Mouse (Mus musculus) CH12.LX (cell line): Measurements from ENCODE around the gene Rptor. TPM values are rescaled to one million over a fixed set of nuclear protein-coding genes. Genes with fewer than 3 reads are reported as not detected.

Experiments
- DNase-seq: peaks from one replicate; pipeline ENCODE4 v3.0.0-alpha.2; 2013; ENCODE audit errors: extremely low read depth
- H3K27ac ChIP-seq: 2 replicates; pipeline ENCODE4 v1.5.1; 2012; ENCODE audit warnings: low read depth, mild to moderate bottlenecking, control low read depth, moderate library complexity; ENCODE audit not compliant: insufficient read depth
- H3K27me3 ChIP-seq: replicated peaks from 2 replicates; pipeline ENCODE3; 2012; ENCODE audit warnings: inconsistent platforms
- H3K36me3 ChIP-seq, 2 experiments: replicated peaks in 1 of 2; 2 replicates each; pipeline versions ENCODE3 to v1.6.1; 2012; ENCODE audit warnings: inconsistent platforms in 1 of 2, low read length in 1 of 2, mild to moderate bottlenecking in 1 of 2, mixed read lengths in 1 of 2, moderate library complexity in 1 of 2; ENCODE audit not compliant: control insufficient read depth in 1 of 2, insufficient read depth in 1 of 2
- H3K4me1 ChIP-seq, 2 experiments: 2 replicates each; pipeline ENCODE4 v1.6.1; 2012; ENCODE audit warnings: inconsistent platforms in 1 of 2, moderate library complexity in 1 of 2; ENCODE audit not compliant: insufficient read depth in 2 of 2, control insufficient read depth in 1 of 2
- H3K4me2 ChIP-seq: 2 replicates; pipeline ENCODE4 v1.6.1; 2012; ENCODE audit warnings: low read depth, mild to moderate bottlenecking, control low read depth; ENCODE audit not compliant: poor library complexity, insufficient read depth, severe bottlenecking
- H3K4me3 ChIP-seq, 3 experiments: fragments of 150-350 bp in 1 of 3; sonication (generic) in 1 of 3; replicated peaks in 1 of 3; 2 replicates each; pipeline versions ENCODE3 to v1.5.1; 2011 to 2012; ENCODE audit warnings: low read depth in 2 of 3, low read length in 2 of 3, mild to moderate bottlenecking in 2 of 3, moderate library complexity in 2 of 3, control low read depth in 1 of 3, improper control_type of control experiment in 1 of 3, inconsistent platforms in 1 of 3, mixed read lengths in 1 of 3; ENCODE audit not compliant: poor library complexity in 1 of 3
- H3K79me2 ChIP-seq: replicated peaks from 2 replicates; pipeline ENCODE4 v1.6.1; 2012; ENCODE audit warnings: mild to moderate bottlenecking, moderate library complexity; ENCODE audit not compliant: control insufficient read depth, poor library complexity, insufficient read depth, severe bottlenecking; ENCODE audit errors: extremely low read depth
- H3K9ac ChIP-seq: 2 replicates; pipeline ENCODE4 v1.6.1; 2012; ENCODE audit warnings: low read depth, mild to moderate bottlenecking, control low read depth, moderate library complexity; ENCODE audit not compliant: insufficient read depth
- H3K9me3 ChIP-seq: replicated peaks from 2 replicates; pipeline ENCODE3; 2012; ENCODE audit warnings: low read length, inconsistent platforms, mixed read lengths
- BHLHE40 ChIP-seq: IDR thresholded peaks from 2 replicates; pipeline ENCODE4 v1.6.1; 2011; ENCODE audit warnings: mild to moderate bottlenecking, low read depth, low read length, improper control_type of control experiment
- CHD1 ChIP-seq: IDR thresholded peaks from 2 replicates; pipeline ENCODE4 v1.6.1; 2012; ENCODE audit warnings: low read depth, low read length, improper control_type of control experiment, inconsistent platforms
- CHD2 ChIP-seq: IDR thresholded peaks from 2 replicates; pipeline ENCODE4 v1.6.1; 2011; ENCODE audit warnings: low read length, improper control_type of control experiment
- CTCF ChIP-seq, 2 experiments: IDR thresholded peaks in 1 of 2; conservative IDR thresholded peaks in 1 of 2; 2 replicates each; pipeline ENCODE4 v1.5.1; 2011 to 2012; ENCODE audit warnings: low read depth in 2 of 2, low read length in 2 of 2, improper control_type of control experiment in 1 of 2, inconsistent platforms in 1 of 2, mild to moderate bottlenecking in 1 of 2, moderate library complexity in 1 of 2
- E2F4 ChIP-seq: IDR thresholded peaks from 2 replicates; pipeline ENCODE4 v1.6.1; 2011; ENCODE audit warnings: low read depth, low read length, improper control_type of control experiment; ENCODE audit not compliant: insufficient replicate concordance
- ELF1 ChIP-seq: IDR thresholded peaks from 2 replicates; pipeline ENCODE4 v1.6.1; 2014; ENCODE audit warnings: low read depth, mild to moderate bottlenecking, inconsistent platforms, low read length, improper control_type of control experiment
- EP300 ChIP-seq: IDR thresholded peaks from 2 replicates; pipeline ENCODE4 v1.6.1; 2011; ENCODE audit warnings: low read length, improper control_type of control experiment
- ETS1 ChIP-seq: conservative IDR thresholded peaks from 2 replicates; pipeline ENCODE4 v1.6.1; 2012; ENCODE audit warnings: low read depth, mild to moderate bottlenecking, inconsistent platforms, low read length, improper control_type of control experiment, moderate library complexity
- HCFC1 ChIP-seq: IDR thresholded peaks from 2 replicates; pipeline ENCODE4 v1.6.1; 2012; ENCODE audit warnings: low read depth, mild to moderate bottlenecking, inconsistent platforms, low read length, improper control_type of control experiment
- IRF4 ChIP-seq: IDR thresholded peaks from 2 replicates; pipeline ENCODE4 v1.6.1; 2014; ENCODE audit warnings: low read depth, mild to moderate bottlenecking, inconsistent platforms, low read length, improper control_type of control experiment
- JUN ChIP-seq: IDR thresholded peaks from 2 replicates; pipeline ENCODE4 v1.6.1; 2011; ENCODE audit warnings: low read depth, mild to moderate bottlenecking, low read length, improper control_type of control experiment, moderate library complexity; ENCODE audit not compliant: insufficient read depth
- JUND ChIP-seq: conservative IDR thresholded peaks from 2 replicates; pipeline ENCODE4 v1.6.1; 2011; ENCODE audit warnings: low read depth, low read length, improper control_type of control experiment
- KAT2A ChIP-seq: IDR thresholded peaks from 2 replicates; pipeline ENCODE4 v1.6.1; 2012; ENCODE audit warnings: low read length, improper control_type of control experiment, inconsistent platforms; ENCODE audit not compliant: insufficient replicate concordance
- MAFK ChIP-seq: IDR thresholded peaks from 2 replicates; pipeline ENCODE4 v1.6.1; 2011; ENCODE audit warnings: low read length, improper control_type of control experiment; ENCODE audit not compliant: insufficient replicate concordance
- MAX ChIP-seq: IDR thresholded peaks from 2 replicates; pipeline ENCODE4 v1.6.1; 2011; ENCODE audit warnings: low read length, improper control_type of control experiment
- MAZ ChIP-seq: IDR thresholded peaks from 2 replicates; pipeline ENCODE4 v1.6.1; 2012; ENCODE audit warnings: low read depth, mild to moderate bottlenecking, inconsistent platforms, low read length, improper control_type of control experiment, moderate library complexity
- NELFE ChIP-seq: IDR thresholded peaks from 2 replicates; pipeline ENCODE4 v1.6.1; 2011; ENCODE audit warnings: low read depth, low read length, improper control_type of control experiment
- RAD21 ChIP-seq: IDR thresholded peaks from 2 replicates; pipeline ENCODE4 v1.6.1; 2011; ENCODE audit warnings: low read depth, mild to moderate bottlenecking, low read length, improper control_type of control experiment, moderate library complexity
- RCOR1 ChIP-seq: conservative IDR thresholded peaks from 2 replicates; pipeline ENCODE4 v1.6.1; 2012; ENCODE audit warnings: low read depth, mild to moderate bottlenecking, inconsistent platforms, low read length, improper control_type of control experiment
- TBP ChIP-seq: conservative IDR thresholded peaks from 2 replicates; pipeline ENCODE4 v1.6.1; 2011; ENCODE audit warnings: low read depth, low read length, improper control_type of control experiment
- TCF12 ChIP-seq: IDR thresholded peaks from 2 replicates; pipeline ENCODE4 v1.6.1; 2014; ENCODE audit warnings: low read depth, mild to moderate bottlenecking, inconsistent platforms, low read length, improper control_type of control experiment
- UBTF ChIP-seq: IDR thresholded peaks from 2 replicates; pipeline ENCODE4 v1.6.1; 2012; ENCODE audit warnings: low read depth, mild to moderate bottlenecking, inconsistent platforms, low read length, improper control_type of control experiment, moderate library complexity
- USF1 ChIP-seq: IDR thresholded peaks from 2 replicates; pipeline ENCODE4 v1.6.1; 2014; ENCODE audit warnings: low read depth, mild to moderate bottlenecking, inconsistent platforms, low read length, improper control_type of control experiment
- USF2 ChIP-seq: conservative IDR thresholded peaks from 2 replicates; pipeline ENCODE4 v1.6.1; 2011; ENCODE audit warnings: low read depth, low read length, improper control_type of control experiment
- ZKSCAN1 ChIP-seq: IDR thresholded peaks from 2 replicates; pipeline ENCODE4 v1.6.1; 2012; ENCODE audit warnings: low read depth, inconsistent platforms, low read length, improper control_type of control experiment, borderline replicate concordance
- ZNF384 ChIP-seq: IDR thresholded peaks from 2 replicates; pipeline ENCODE4 v1.6.1; 2012; ENCODE audit warnings: low read depth, low read length, improper control_type of control experiment, inconsistent platforms
- dilution Hi-C: fragments of 300-500 bp; cut with MboI; formaldehyde crosslinking; loops from 2 replicates; pipeline ENCODE4 v1.14.3; 2020; ENCODE audit warnings: low sequenced_read_pairs; ENCODE audit not compliant: extremely low pct_unique_long_range_greater_than_20kb, extremely low pct_ligation_motif_present
- in situ Hi-C: fragments of 300-500 bp; cut with MboI; formaldehyde crosslinking; loops from 3 replicates; pipeline ENCODE4 v1.14.3; 2019; ENCODE audit warnings: low sequenced_read_pairs, low pct_ligation_motif_present, low pct_unique_long_range_greater_than_20kb, mixed read lengths
- polyA plus RNA-seq: library from polyadenylated mRNA; unstranded; fragments of >175 nt; gene quantifications from 2 replicates; pipeline ENCODE4 v1.2.1, GENCODE M21; 2012; ENCODE audit warnings: low read depth; ENCODE audit not compliant: insufficient read length
- total RNA-seq, 2 experiments: library from RNA; depleted of rRNA; stranded (reverse); fragments of 300-350 nt in 1 of 2; fragments of >200 nt in 1 of 2; gene quantifications; 2 replicates each; pipeline ENCODE4 v1.2.3; 2012 to 2014

The Rptor gene
- total and polyA plus RNA-seq, 3 experiments = 10.3 to 33.1 (median 26.7) TPM

DNA sequence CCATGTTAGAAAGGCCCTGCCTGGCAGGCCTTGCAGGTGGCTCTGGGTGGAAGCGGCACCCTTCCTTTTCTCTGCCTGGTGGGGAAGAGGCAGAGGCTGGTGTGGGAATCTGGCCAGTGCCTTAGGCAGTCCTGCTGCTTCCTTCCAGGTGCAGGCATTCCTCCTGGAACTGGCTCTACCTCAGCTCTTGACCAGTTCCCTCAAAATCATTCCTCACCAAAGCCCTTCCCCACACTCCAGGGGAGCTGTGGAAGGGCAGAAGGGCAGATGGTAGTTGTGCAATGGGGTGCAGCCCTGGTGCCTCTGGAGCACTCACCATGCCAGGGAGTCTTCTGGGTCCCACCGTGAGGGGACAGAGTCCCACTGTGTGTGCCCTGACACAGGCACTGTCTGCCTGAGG is 333.8 kb downstream of the Rptor start:
- H3K79me2 ChIP-seq = no peaks in the 10 kb centered on the region
- no peak overlapping the region for H3K4me3 ChIP-seq
- peaks cover 36% of the 10 kb centered on the region for H3K27me3 ChIP-seq
- no peak for TF ChIP-seq KAT2A
- no peak for TF ChIP-seq ZKSCAN1
- TF ChIP-seq TCF12 = no peak
- TF ChIP-seq MAZ = no peak
- TF ChIP-seq UBTF = no peak
- no peak for TF ChIP-seq RAD21
- no peak for TF ChIP-seq CHD2
- TF ChIP-seq MAX = no peak
- TF ChIP-seq ELF1 = no peak
- no peak for TF ChIP-seq USF2
- TF ChIP-seq CTCF (conservative IDR thresholded peaks at IDR 0.05 in 1 of 2, IDR thresholded peaks at IDR 0.05 in 1 of 2; ENCODE audit: low read depth in 2 of 2, low read length in 2 of 2) = no peak
- no peak for TF ChIP-seq E2F4
- TF ChIP-seq TBP = no peak
- TF ChIP-seq RCOR1 = no peak
- TF ChIP-seq ETS1 = no peak
- in situ Hi-C loops = no loop called here
- no peaks in the 10 kb centered on the region for H3K36me3 ChIP-seq
- no peak overlapping the region for H3K9ac ChIP-seq
- peaks cover 2% of the 10 kb centered on the region for H3K9me3 ChIP-seq
- peaks cover 23 to 64% of the 10 kb centered on the region in 2 experiments for H3K4me1 ChIP-seq
- H3K27ac ChIP-seq = no peak overlapping the region
- no peak for DNase-seq
- H3K4me2 ChIP-seq = no peak overlapping the region
- dilution Hi-C loops = no loop called here

DNA sequence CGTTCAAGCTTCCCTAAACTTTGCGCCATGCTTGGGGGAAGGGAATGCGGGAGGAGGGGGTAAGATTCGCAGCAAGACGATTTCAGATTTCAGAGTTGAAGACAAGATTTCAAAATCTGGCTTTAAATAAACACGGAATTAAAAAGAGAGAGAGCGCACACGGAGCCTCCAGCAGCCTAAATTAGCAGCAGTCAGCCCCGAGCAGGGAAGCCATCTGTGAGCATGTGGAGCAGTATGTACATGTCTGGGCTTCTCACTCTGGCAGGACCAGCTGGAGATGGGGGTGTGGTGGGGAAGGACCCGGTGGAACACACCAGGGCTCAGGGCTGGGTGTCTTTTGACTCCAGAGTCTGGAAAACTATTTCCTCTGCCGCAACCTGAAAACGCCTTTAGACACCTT is 334.5 kb downstream of the Rptor start:
- Histone ChIP-seq H3K4me2 (no peak overlapping the region), H3K36me3 (no peaks in the 10 kb centered on the region), H3K4me1 (peaks cover 23 to 62% of the 10 kb centered on the region in 2 experiments), H3K27ac (no peak overlapping the region), H3K9ac (no peak overlapping the region), H3K27me3 (peaks cover 44% of the 10 kb centered on the region), H3K79me2 (no peaks in the 10 kb centered on the region), H3K4me3 (no peak overlapping the region), H3K9me3 (no peaks in the 10 kb centered on the region)
- DNase-seq = no peak
- in situ Hi-C loops = no loop called here
- dilution Hi-C loops = no loop called here
- no peak for TF ChIP-seq CHD1
- TF ChIP-seq JUND = no peak
- no peak for TF ChIP-seq ZNF384
- no peak for TF ChIP-seq BHLHE40
- no peak for TF ChIP-seq JUN
- TF ChIP-seq USF2 = no peak
- no peak for TF ChIP-seq CTCF (conservative IDR thresholded peaks at IDR 0.05 in 1 of 2, IDR thresholded peaks at IDR 0.05 in 1 of 2; ENCODE audit: low read depth in 2 of 2, low read length in 2 of 2)
- TF ChIP-seq EP300 = no peak
- no peak for TF ChIP-seq HCFC1
- no peak for TF ChIP-seq MAX
- no peak for TF ChIP-seq E2F4
- no peak for TF ChIP-seq NELFE
- no peak for TF ChIP-seq IRF4
- no peak for TF ChIP-seq ELF1
- TF ChIP-seq MAZ = no peak
- TF ChIP-seq USF1 = no peak
- no peak for TF ChIP-seq RAD21
- TF ChIP-seq KAT2A = no peak
- no peak for TF ChIP-seq MAFK
